Mouse (Mus musculus) midbrain, embryonic 11.5 days (tissue): Measurements from ENCODE around the gene Pik3cg. TPM values are rescaled to one million over a fixed set of nuclear protein-coding genes. Genes with fewer than 3 reads are reported as not detected.

Experiments used
- ATAC-seq: fragments of 200-750 bp; cut with Nextera tagmentation; 2 replicates; pipeline ENCODE4 v1.8.0; 2017; ENCODE audit warnings: moderate TSS enrichment, moderate library complexity; ENCODE audit not compliant: low FRiP score
- DNase-seq: peaks from one replicate; pipeline ENCODE4 v3.0.0; 2015; ENCODE audit warnings: low spot score; ENCODE audit errors: missing footprints
- H3K27ac ChIP-seq: fragments of 300-500 bp; sonication (generic); 2 replicates; pipeline ENCODE4 v1.5.1; 2014; ENCODE audit warnings: low read depth, low read length
- H3K27me3 ChIP-seq: fragments of 300-500 bp; sonication (generic); 2 replicates; pipeline ENCODE4 v1.6.1; 2014; ENCODE audit warnings: mild to moderate bottlenecking, low read length, moderate library complexity, mixed read lengths; ENCODE audit not compliant: control insufficient read depth, insufficient read depth
- H3K36me3 ChIP-seq: fragments of 300-500 bp; sonication (generic); 2 replicates; pipeline ENCODE4 v1.6.1; 2014; ENCODE audit warnings: mild to moderate bottlenecking, low read length, moderate library complexity, mixed read lengths; ENCODE audit not compliant: control insufficient read depth, insufficient read depth
- H3K4me1 ChIP-seq: fragments of 300-500 bp; sonication (generic); 2 replicates; pipeline ENCODE4 v1.6.1; 2014; ENCODE audit warnings: low read length; ENCODE audit not compliant: control insufficient read depth, insufficient read depth
- H3K4me2 ChIP-seq: fragments of 300-500 bp; sonication (generic); 2 replicates; pipeline ENCODE4 v1.6.1; 2014; ENCODE audit warnings: mild to moderate bottlenecking, moderate library complexity
- H3K4me3 ChIP-seq: fragments of 300-500 bp; sonication (generic); 2 replicates; pipeline ENCODE4 v1.5.1; 2014; ENCODE audit warnings: low read depth, low read length
- H3K9ac ChIP-seq: fragments of 300-500 bp; sonication (generic); 2 replicates; pipeline ENCODE4 v1.6.1; 2014; ENCODE audit warnings: low read length
- H3K9me3 ChIP-seq: fragments of 300-500 bp; sonication (generic); 2 replicates; pipeline ENCODE4 v1.6.1; 2016; ENCODE audit warnings: low read length; ENCODE audit not compliant: control insufficient read depth
- WGBS: fragments of 180-500 bp; shearing (Covaris S2); extraction: QIAGEN DNeasy Blood & Tissue Kit; methylation state at CpG from one replicate; pipeline ENCODE4 v1.1.7; 2014; 5-methylcytosine and 5-hydroxymethylcytosine counted together
- polyA plus RNA-seq: library from polyadenylated mRNA; unstranded; fragments of >200 nt; fragmentation: Nextera tagmentation; extraction: Ambion mirVana; gene quantifications from 2 replicates; pipeline ENCODE4 v1.2.1, GENCODE M21; 2014

The Pik3cg gene
- polyA plus RNA-seq, 1 experiment from 2014 or later, result 1.3 TPM

DNA sequence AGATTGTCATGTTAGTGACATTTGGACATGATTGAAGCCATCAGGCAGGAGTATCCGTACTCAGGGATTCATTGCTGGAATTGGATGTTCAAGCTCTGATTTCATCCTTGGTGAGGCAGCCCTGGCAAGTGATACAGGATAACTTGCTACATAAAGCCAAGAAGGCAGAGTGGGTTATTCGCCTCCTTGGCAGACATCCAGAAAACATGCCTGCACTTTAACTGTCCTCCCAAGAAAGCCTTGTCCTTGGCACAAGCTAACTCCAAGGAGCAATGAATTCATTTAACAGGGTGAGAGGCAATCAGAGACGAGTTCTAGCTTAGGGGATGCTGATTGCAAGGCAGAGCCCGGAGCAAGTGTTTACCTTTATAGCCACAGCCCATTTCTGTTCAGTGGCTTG lies 25.4 kb upstream of the Pik3cg start:
- Histone ChIP-seq H3K4me3 (no peak overlapping the region), H3K27me3 (no peaks in the 10 kb centered on the region), H3K27ac (no peak overlapping the region), H3K4me1 (no peaks in the 10 kb centered on the region), H3K4me2 (no peak overlapping the region), H3K9ac (no peak overlapping the region), H3K36me3 (no peaks in the 10 kb centered on the region), H3K9me3 (no peaks in the 10 kb centered on the region)
- ATAC-seq, result no peak
- DNase-seq, result no peak
- WGBS, result 84% methylated on average over 4 of the region's 4 CpGs

DNA sequence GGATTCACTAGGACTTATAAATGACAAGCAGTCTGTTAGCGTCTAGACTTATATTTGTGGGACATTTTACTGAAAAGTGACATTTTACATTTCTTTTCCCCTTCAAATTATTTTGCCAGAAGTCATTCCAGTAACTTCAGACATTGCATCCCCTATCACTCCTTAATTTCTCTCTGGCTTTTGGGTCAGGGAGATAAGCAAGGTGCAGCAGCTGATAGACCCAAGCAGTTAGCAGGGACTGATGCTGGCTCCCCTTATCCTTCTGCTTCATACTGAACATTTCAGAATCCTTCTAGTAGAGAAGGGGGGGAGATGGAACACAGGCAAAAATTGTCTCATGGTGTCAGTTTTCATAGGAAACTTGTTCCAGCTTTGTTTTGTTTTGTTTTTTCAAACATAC lies 22.9 kb upstream of the Pik3cg start:
- DNase-seq (no peak), ATAC-seq (no peak)
- Histone ChIP-seq H3K27ac (no peak overlapping the region), H3K9ac (no peak overlapping the region), H3K4me1 (no peaks in the 10 kb centered on the region), H3K27me3 (no peaks in the 10 kb centered on the region), H3K4me3 (no peak overlapping the region), H3K9me3 (no peaks in the 10 kb centered on the region), H3K4me2 (no peak overlapping the region), H3K36me3 (no peaks in the 10 kb centered on the region)
- 95% methylated on average over 1 of the region's 1 CpGs for WGBS

- no peak for ATAC-seq
- no peaks in the 10 kb centered on the region for H3K4me1 ChIP-seq
- no peak overlapping the region for H3K4me3 ChIP-seq
- no peak overlapping the region for H3K27ac ChIP-seq
- no peaks in the 10 kb centered on the region for H3K36me3 ChIP-seq
- no peaks in the 10 kb centered on the region for H3K9me3 ChIP-seq
- no peaks in the 10 kb centered on the region for H3K27me3 ChIP-seq
- H3K4me2 ChIP-seq, result no peak overlapping the region
- WGBS, result 85% methylated on average over 1 of the region's 1 CpGs
- DNase-seq, result no peak
- no peak overlapping the region for H3K9ac ChIP-seq
These were observed 15.2 kb upstream of the Pik3cg start for GRCm38 (mm10) chr12:32223629-32224028.

- DNase-seq, result no peak
- H3K4me1 ChIP-seq, result no peaks in the 10 kb centered on the region
- H3K36me3 ChIP-seq, result no peaks in the 10 kb centered on the region
- no peak overlapping the region for H3K4me3 ChIP-seq
- no peak overlapping the region for H3K27ac ChIP-seq
- no peak overlapping the region for H3K4me2 ChIP-seq
- H3K9me3 ChIP-seq, result no peaks in the 10 kb centered on the region
- H3K9ac ChIP-seq, result no peak overlapping the region
- 91% methylated on average over 7 of the region's 7 CpGs for WGBS
- H3K27me3 ChIP-seq, result no peaks in the 10 kb centered on the region
- ATAC-seq, result no peak
These were observed 14.4 kb upstream of the Pik3cg start for GRCm38 (mm10) chr12:32222758-32223385.

DNA sequence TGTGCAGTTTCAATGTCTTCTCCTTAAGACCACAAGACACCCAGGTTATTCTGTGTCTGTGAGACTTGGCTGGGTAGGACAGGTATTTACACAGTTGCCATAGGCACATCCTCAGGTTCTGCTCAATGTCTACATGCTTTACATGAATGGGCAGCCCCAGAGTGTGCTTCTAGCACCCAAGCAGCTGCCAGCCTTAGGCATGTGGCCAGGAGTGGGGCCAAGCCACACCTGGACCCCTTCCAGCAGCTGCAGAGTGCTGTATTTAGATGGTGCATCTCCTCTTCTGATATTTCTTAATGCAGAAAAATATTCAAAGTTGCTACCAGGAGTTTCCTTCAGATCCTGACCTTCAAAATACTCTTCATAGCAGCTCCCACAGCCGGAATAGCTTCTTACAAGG lies 11.9 kb upstream of the Pik3cg start:
- Histone ChIP-seq H3K9ac (no peak overlapping the region), H3K27me3 (no peaks in the 10 kb centered on the region), H3K9me3 (no peaks in the 10 kb centered on the region), H3K36me3 (no peaks in the 10 kb centered on the region), H3K4me1 (no peaks in the 10 kb centered on the region), H3K27ac (no peak overlapping the region), H3K4me3 (no peak overlapping the region), H3K4me2 (no peak overlapping the region)
- DNase-seq, result no peak
- 92% methylated on average over 1 of the region's 1 CpGs for WGBS
- ATAC-seq, result no peak

GRCm38 (mm10) chr12:32215143-32215542 lies 6.7 kb upstream of the Pik3cg start:
- Histone ChIP-seq H3K4me2 (no peak overlapping the region), H3K9ac (no peak overlapping the region), H3K4me3 (no peak overlapping the region), H3K9me3 (no peaks in the 10 kb centered on the region), H3K4me1 (no peaks in the 10 kb centered on the region; the same call in 1 of the 2 replicates), H3K27me3 (no peaks in the 10 kb centered on the region), H3K27ac (no peak overlapping the region), H3K36me3 (no peaks in the 10 kb centered on the region)
- no peak for ATAC-seq
- DNase-seq, result no peak
- 89% methylated on average over 6 of the region's 6 CpGs for whole genome bisulfite sequencing

GRCm38 (mm10) chr12:32212702-32213101 lies 4.2 kb upstream of the Pik3cg start:
- no peak overlapping the region for H3K9ac ChIP-seq
- ATAC-seq (no peak), DNase-seq (no peak)
- H3K9me3 ChIP-seq, result no peaks in the 10 kb centered on the region
- H3K36me3 ChIP-seq, result no peaks in the 10 kb centered on the region
- H3K4me3 ChIP-seq, result no peak overlapping the region
- H3K4me1 ChIP-seq, result no peaks in the 10 kb centered on the region; the same call in 1 of the 2 replicates
- H3K27ac ChIP-seq, result no peak overlapping the region
- 92% methylated on average over 5 of the region's 5 CpGs for WGBS
- no peak overlapping the region for H3K4me2 ChIP-seq
- H3K27me3 ChIP-seq, result no peaks in the 10 kb centered on the region

- no peaks in the 10 kb centered on the region for H3K27me3 ChIP-seq
- no peaks in the 10 kb centered on the region for H3K36me3 ChIP-seq
- DNase-seq (peak; percentile 8), ATAC-seq (no peak)
- WGBS, result 86% methylated on average over 5 of the region's 5 CpGs
- no peak overlapping the region for H3K27ac ChIP-seq
- H3K4me2 ChIP-seq, result no peak overlapping the region
- no peaks in the 10 kb centered on the region; the same call in 1 of the 2 replicates for H3K4me1 ChIP-seq
- H3K9me3 ChIP-seq, result no peaks in the 10 kb centered on the region
- no peak overlapping the region for H3K4me3 ChIP-seq
- no peak overlapping the region for H3K9ac ChIP-seq
These were observed 3.7 kb upstream of the Pik3cg start for GRCm38 (mm10) chr12:32212156-32212555.

GRCm38 (mm10) chr12:32211257-32211656 lies 2.8 kb upstream of the Pik3cg start:
- no peak overlapping the region for H3K4me2 ChIP-seq
- H3K4me1 ChIP-seq, result no peaks in the 10 kb centered on the region; the same call in 1 of the 2 replicates
- H3K36me3 ChIP-seq, result no peaks in the 10 kb centered on the region
- DNase-seq, result no peak
- H3K4me3 ChIP-seq, result no peak overlapping the region
- H3K9ac ChIP-seq, result no peak overlapping the region
- H3K27ac ChIP-seq, result no peak overlapping the region
- H3K27me3 ChIP-seq, result no peaks in the 10 kb centered on the region
- no peaks in the 10 kb centered on the region for H3K9me3 ChIP-seq
- ATAC-seq, result no peak; the same call in 1 of the 2 replicates
- 61% methylated on average over 4 of the region's 4 CpGs for WGBS
